Comparison of ENCODE assay signal across 9 mouse cellular contexts in the genomic region with DNA sequence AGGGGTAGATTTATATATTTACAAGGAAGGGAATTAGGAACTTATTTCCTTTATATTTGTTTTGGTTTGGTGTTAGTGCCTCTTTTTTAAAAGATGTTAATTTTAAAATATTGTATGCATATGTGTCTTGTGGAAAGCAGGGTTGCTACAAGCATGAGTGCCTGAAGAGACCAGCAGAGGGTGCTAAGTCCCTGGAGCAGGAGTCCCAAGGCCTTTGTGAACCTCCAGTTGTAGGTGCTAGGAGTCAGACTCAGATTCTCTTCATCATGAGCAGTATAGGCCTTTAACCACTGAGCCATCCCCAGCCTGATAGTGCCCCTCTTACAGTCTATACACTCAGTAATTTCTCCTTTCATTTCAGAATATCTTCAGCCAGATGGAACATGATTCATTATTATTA.
DNase-seq lines count a peak whose midpoint lies in the region; ATAC-seq and TF ChIP-seq lines count a peak whose summit lies in the region.
"Had no signal": no experiment of that assay in that cellular context is flagged by ENCODE, and none has a peak within 500 bp of the region (broad histone marks: within the 10 kb centered on the region; RNA-seq: fewer than 3 reads in every experiment).

No protein-coding gene starts in this region.

- no peaks in the 10 kb centered on the region for H3K4me1 ChIP-seq in heart, postnatal 0 days (ENCODE audit: control insufficient read depth, insufficient read depth)
- no peaks in the 10 kb centered on the region for H3K4me1 ChIP-seq in heart, embryonic 12.5 days (replicated peaks)
- H3K4me1 ChIP-seq in neural tube, embryonic 11.5 days (ENCODE audit: control insufficient read depth, insufficient read depth, low read length), result no peaks in the 10 kb centered on the region
- no peaks in the 10 kb centered on the region for H3K4me1 ChIP-seq in limb, embryonic 14.5 days (ENCODE audit: control insufficient read depth, insufficient read depth, low read length)

- no peak for TF ChIP-seq EP300 in heart, postnatal 0 days (IDR thresholded peaks at IDR 0.05; ENCODE audit: low read depth)

- intact Hi-C loops in gastrocnemius, postnatal 14 days (cut with DNase I; ENCODE audit: low total_unique reads), result no loop called here

- no peaks in the 10 kb centered on the region for H3K36me3 ChIP-seq in heart, postnatal 0 days (replicated peaks; ENCODE audit: control insufficient read depth, insufficient read depth, low read length)
- no peaks in the 10 kb centered on the region for H3K36me3 ChIP-seq in heart, embryonic 12.5 days
- H3K36me3 ChIP-seq in neural tube, embryonic 11.5 days (ENCODE audit: control insufficient read depth, insufficient read depth, low read length), result no peaks in the 10 kb centered on the region
- no peaks in the 10 kb centered on the region for H3K36me3 ChIP-seq in limb, embryonic 14.5 days (ENCODE audit: control insufficient read depth, insufficient read depth, low read length)

- no peak overlapping the region for H3K4me3 ChIP-seq in heart, postnatal 0 days (ENCODE audit: low read depth, low read length)
- H3K4me3 ChIP-seq in heart, embryonic 12.5 days, result no peak overlapping the region
- H3K4me3 ChIP-seq in neural tube, embryonic 11.5 days (ENCODE audit: low read depth, low read length), result no peak overlapping the region
- H3K4me3 ChIP-seq in limb, embryonic 14.5 days (replicated peaks; ENCODE audit: low read length), result no peak overlapping the region
- H3K4me3 ChIP-seq: myocyte had no signal

- H3K9ac ChIP-seq in heart, postnatal 0 days (replicated peaks; ENCODE audit: low read depth, low read length), result no peak overlapping the region
- H3K9ac ChIP-seq in heart, embryonic 12.5 days, result no peak overlapping the region
- H3K9ac ChIP-seq in neural tube, embryonic 11.5 days (ENCODE audit: low read length), result no peak overlapping the region
- no peak overlapping the region for H3K9ac ChIP-seq in limb, embryonic 14.5 days (ENCODE audit: low read depth, low read length, severe bottlenecking)

- no peak for ATAC-seq in heart, postnatal 0 days (ENCODE audit: insufficient read depth, low read depth)
- no peak for ATAC-seq in heart, embryonic 12.5 days (ENCODE audit: insufficient number of reproducible peaks, low FRiP score)
- ATAC-seq in neural tube, embryonic 11.5 days (ENCODE audit: insufficient read depth, low FRiP score, low TSS enrichment), result no peak
- no peak for ATAC-seq in limb, embryonic 14.5 days (ENCODE audit: low FRiP score, low read depth)

- no peak for TF ChIP-seq POLR2A in limb, embryonic 14.5 days (IDR thresholded peaks at IDR 0.05; ENCODE audit: borderline replicate concordance, extremely low read depth, insufficient read depth, insufficient read length)

- H3K27me3 ChIP-seq in heart, postnatal 0 days (ENCODE audit: control insufficient read depth, insufficient read depth, low read length), result no peaks in the 10 kb centered on the region
- no peaks in the 10 kb centered on the region for H3K27me3 ChIP-seq in heart, embryonic 12.5 days (replicated peaks)
- no peaks in the 10 kb centered on the region for H3K27me3 ChIP-seq in neural tube, embryonic 11.5 days (ENCODE audit: control insufficient read depth, insufficient read depth, low read length)
- no peaks in the 10 kb centered on the region for H3K27me3 ChIP-seq in limb, embryonic 14.5 days (ENCODE audit: control insufficient read depth, insufficient read depth, low read length)

- no peaks in the 10 kb centered on the region for H3K9me3 ChIP-seq in heart, postnatal 0 days (replicated peaks; ENCODE audit: control insufficient read depth, low read length)
- no peaks in the 10 kb centered on the region for H3K9me3 ChIP-seq in heart, embryonic 12.5 days (replicated peaks)
- H3K9me3 ChIP-seq in neural tube, embryonic 11.5 days (ENCODE audit: control insufficient read depth, low read length), result no peaks in the 10 kb centered on the region
- H3K9me3 ChIP-seq in limb, embryonic 14.5 days (ENCODE audit: control insufficient read depth, low read length), result no peaks in the 10 kb centered on the region

- TF ChIP-seq CTCF in heart, postnatal 0 days (IDR thresholded peaks at IDR 0.05; ENCODE audit: low read depth), result peak; percentile 52

- DNase-seq in heart, postnatal 0 days (ENCODE audit: low spot score), result peak; percentile 20
- DNase-seq in neural tube, embryonic 11.5 days (ENCODE audit: low spot score), result peak; percentile 32
- DNase-seq in neural tube, embryonic 10.5 days (ENCODE audit: extremely low spot score, low spot score), result no peak
- DNase-seq in cerebellum, postnatal 14 days, result peak; percentile 44 to 61
- DNase-seq in limb, embryonic 14.5 days (ENCODE audit: low spot score), result peak; percentile 11
- no peak for DNase-seq in frontal cortex, postnatal 14 days (ENCODE audit: low spot score in 2 of 2)
- DNase-seq in gastrocnemius, postnatal 14 days, result no peak

- H3K27ac ChIP-seq in heart, postnatal 0 days (ENCODE audit: low read depth), result no peak overlapping the region
- H3K27ac ChIP-seq in heart, embryonic 12.5 days (ENCODE audit: poor library complexity, severe bottlenecking), result no peak overlapping the region
- H3K27ac ChIP-seq in neural tube, embryonic 11.5 days (ENCODE audit: low read depth, low read length), result no peak overlapping the region
- no peak overlapping the region for H3K27ac ChIP-seq in limb, embryonic 14.5 days (replicated peaks; ENCODE audit: low read depth, low read length)

- H3K4me2 ChIP-seq in heart, postnatal 0 days (ENCODE audit: low read depth, low read length), result no peak overlapping the region
- no peak overlapping the region for H3K4me2 ChIP-seq in heart, embryonic 12.5 days
- H3K4me2 ChIP-seq in neural tube, embryonic 11.5 days (ENCODE audit: low read depth), result no peak overlapping the region
- H3K4me2 ChIP-seq in limb, embryonic 14.5 days (replicated peaks; ENCODE audit: low read depth, low read length, severe bottlenecking), result no peak overlapping the region

Comparison
In these comparisons a context has a peak if more than half of its experiments do, and no peak if none do; other contexts are left out.
1. DNase-seq: peak in heart, postnatal 0 days (single experiment), neural tube, embryonic 11.5 days (single experiment), cerebellum, postnatal 14 days (2 of 2) and limb, embryonic 14.5 days (single experiment); none in neural tube, embryonic 10.5 days (single experiment), frontal cortex, postnatal 14 days (0 of 2) and gastrocnemius, postnatal 14 days (single experiment).